Mouse (Mus musculus) lung, postnatal 14 days (tissue): ENCODE data around the gene Cst8.
A peak's percentile ranks its signal among the peaks of the same experiment; 100 is the strongest.
"Not testable (repeated sequence)": the region's sequence is repeated elsewhere in the genome, so short reads cannot be mapped to it uniquely, and the experiment has no call there.

Experiments
- DNase-seq: peaks from one replicate; pipeline ENCODE4 v3.0.0; 2021

The Cst8 gene

GRCm38 (mm10) chr2:148798485-148798884 is at the start of gene Cst8:
Gene Cst8 (plus strand): TSS chr2:148798785.
- DNase-seq = peak; percentile 1

GRCm38 (mm10) chr2:148750058-148750457 is 48.5 kb upstream of the Cst8 start, which contains the start of gene Cstl1:
Gene Cstl1 (plus strand): TSS chr2:148750358.
- DNase-seq = no peak

- DNase-seq = peak; percentile 83
Measured at GRCm38 (mm10) chr2:148751893-148752813, 46.4 kb upstream of the Cst8 start.

GRCm38 (mm10) chr2:148754310-148754846 is 44.2 kb upstream of the Cst8 start:
- DNase-seq = no peak

GRCm38 (mm10) chr2:148763648-148764388 is 34.8 kb upstream of the Cst8 start:
- DNase-seq = peak; percentile 30

GRCm38 (mm10) chr2:148771397-148771796 is 27.2 kb upstream of the Cst8 start, which contains the start of gene Cst11:
Gene Cst11 (minus strand): TSS chr2:148771497.
- DNase-seq = not testable (repeated sequence)

- DNase-seq = no peak
Measured at GRCm38 (mm10) chr2:148781709-148782108, 16.9 kb upstream of the Cst8 start, which contains the start of gene 8030411F24Rik. Gene 8030411F24Rik (plus strand): TSS chr2:148782009.

- no peak for DNase-seq
Measured at GRCm38 (mm10) chr2:148789142-148789541, 9.4 kb upstream of the Cst8 start, which contains the start of gene Cst12. Gene Cst12 (plus strand): TSS chr2:148789361.

GRCm38 (mm10) chr2:148801491-148801921 is 2.9 kb downstream of the Cst8 start:
- DNase-seq = peak; percentile 4

- no peak for DNase-seq
Measured at GRCm38 (mm10) chr2:148806696-148807095, 8.1 kb downstream of the Cst8 start.

GRCm38 (mm10) chr2:148819909-148820308 is 21.3 kb downstream of the Cst8 start, which contains the start of gene Cst13:
Gene Cst13 (plus strand): TSS chr2:148820081.
- DNase-seq = no peak

GRCm38 (mm10) chr2:148825986-148826385 is 27.4 kb downstream of the Cst8 start:
- DNase-seq = no peak

GRCm38 (mm10) chr2:148834912-148835311 is 36.3 kb downstream of the Cst8 start, which contains the start of gene Cst9:
Gene Cst9 (plus strand): TSS chr2:148835147.
- no peak for DNase-seq

- no peak for DNase-seq
Measured at GRCm38 (mm10) chr2:148838075-148838777, 39.6 kb downstream of the Cst8 start.

GRCm38 (mm10) chr2:148839224-148839623 is 40.6 kb downstream of the Cst8 start:
- no peak for DNase-seq

GRCm38 (mm10) chr2:148851116-148851906 is 52.7 kb downstream of the Cst8 start:
- DNase-seq = peak; percentile 88
